Mouse (Mus musculus) heart, adult 11 months (tissue): ENCODE measurements around the gene Cd40lg.

Source experiments
- DNase-seq: peaks from one replicate; pipeline ENCODE4 v3.0.0; 2022

The Cd40lg gene

DNA sequence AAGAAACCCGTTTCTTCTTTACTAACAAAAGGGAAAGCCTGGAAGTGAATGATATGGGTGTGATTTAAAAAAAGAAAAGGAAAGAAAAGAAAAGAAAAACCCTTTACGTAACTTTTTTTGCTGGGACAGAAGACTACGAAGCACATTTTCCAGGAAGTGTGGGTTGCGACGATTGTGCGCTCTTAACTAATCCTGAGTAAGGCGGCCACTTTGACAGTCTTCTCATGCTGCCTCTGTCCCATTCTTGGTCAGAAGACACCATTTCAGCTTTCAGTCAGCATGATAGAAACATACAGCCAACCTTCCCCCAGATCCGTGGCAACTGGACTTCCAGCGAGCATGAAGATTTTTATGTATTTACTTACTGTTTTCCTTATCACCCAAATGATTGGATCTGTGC lies at the start of gene Cd40lg:
Gene Cd40lg (plus strand): TSS at position 268 of the 400 bp plus-strand sequence.
- DNase-seq = no peak

DNA sequence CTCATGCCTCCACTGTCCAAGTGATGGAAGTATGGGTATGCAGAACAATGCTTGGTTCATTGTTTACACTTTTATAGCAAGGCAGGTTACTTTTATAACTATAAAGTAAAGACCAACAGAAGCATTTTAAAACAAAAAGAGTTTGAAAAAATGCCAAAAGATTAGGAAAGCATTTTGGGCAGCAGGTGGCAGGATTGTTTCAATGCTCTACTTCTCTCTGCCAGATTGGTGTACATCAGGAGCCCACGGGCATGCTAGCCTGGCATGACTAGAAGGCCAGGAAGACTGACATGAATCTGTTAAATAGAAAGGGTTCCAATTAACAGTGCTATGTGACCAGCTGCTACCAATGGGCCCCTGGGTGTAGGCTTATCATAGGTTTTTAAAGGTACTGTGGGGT lies 45.4 kb upstream of the Cd40lg start:
- DNase-seq = no peak

DNA sequence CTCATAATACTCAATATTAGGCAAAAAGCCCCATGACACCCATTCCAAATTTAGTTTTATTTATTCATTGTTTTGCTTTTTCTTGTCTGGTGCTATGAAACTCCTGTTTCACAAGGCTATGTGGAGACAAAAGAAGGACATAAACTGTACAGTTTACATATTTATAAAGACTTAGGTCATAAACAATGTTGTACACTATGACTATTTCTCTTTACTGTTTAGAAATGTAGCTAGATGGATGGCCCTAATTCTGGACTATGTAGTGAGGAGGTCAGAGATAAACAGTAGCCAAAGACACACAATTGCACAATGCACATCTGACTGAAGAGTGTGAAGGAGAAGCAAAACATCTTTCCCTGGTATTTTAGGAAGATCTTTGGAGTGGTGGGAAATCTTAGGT lies 40.7 kb upstream of the Cd40lg start:
- DNase-seq = no peak

DNA sequence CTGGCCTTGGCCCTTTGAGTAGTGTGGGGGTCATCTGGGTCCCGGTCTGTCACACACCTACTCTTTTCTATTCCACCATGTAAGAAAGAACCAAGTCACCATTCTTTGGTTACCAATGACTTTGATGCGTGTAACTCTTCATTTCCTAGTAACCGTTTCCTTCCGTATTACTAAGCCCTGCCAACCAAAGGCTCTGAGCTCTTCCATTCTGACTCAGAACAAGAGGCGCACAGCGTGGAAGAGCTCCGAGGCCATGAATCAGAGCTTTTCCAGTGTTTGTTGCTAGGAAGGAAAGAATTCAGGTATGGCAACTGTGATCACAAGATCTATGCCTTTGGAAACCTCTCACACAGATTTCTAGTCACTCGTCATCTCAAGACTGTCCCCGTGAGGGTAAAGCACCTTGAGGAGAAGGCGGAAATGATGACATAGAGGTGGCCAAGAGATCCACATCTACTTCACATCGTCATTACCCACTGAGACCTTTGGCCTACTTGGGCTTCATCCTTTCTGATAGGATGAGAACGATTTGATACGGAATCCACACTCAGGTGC lies 34.6 kb upstream of the Cd40lg start:
- DNase-seq = no peak

DNA sequence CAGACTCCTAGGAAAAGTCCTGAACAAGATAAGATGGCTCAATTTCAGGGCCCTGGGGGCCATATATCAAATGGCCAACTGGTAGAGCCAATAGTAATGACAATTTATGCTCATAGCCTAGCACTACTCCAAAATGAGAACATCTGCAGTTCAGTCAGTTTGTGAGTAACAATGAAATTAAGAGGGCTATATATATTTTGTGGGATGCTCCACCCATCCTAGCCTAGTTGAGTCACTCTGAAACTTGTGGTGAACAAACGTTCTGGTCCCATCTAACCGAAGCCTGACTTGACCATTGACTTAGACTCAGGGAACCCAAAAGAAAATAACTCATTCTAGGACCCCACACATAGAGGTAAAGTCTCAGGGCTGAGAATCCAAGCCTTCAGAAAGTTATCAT lies 29.5 kb upstream of the Cd40lg start:
- no peak for DNase-seq

- no peak for DNase-seq
Measured at GRCm38 (mm10) chrX:57183359-57183758, 28.6 kb upstream of the Cd40lg start.

GRCm38 (mm10) chrX:57187301-57187700 lies 24.6 kb upstream of the Cd40lg start:
- DNase-seq = no peak

GRCm38 (mm10) chrX:57189335-57189734 lies 22.6 kb upstream of the Cd40lg start:
- DNase-seq = no peak

GRCm38 (mm10) chrX:57196319-57196718 lies 15.6 kb upstream of the Cd40lg start:
- DNase-seq = no peak

- DNase-seq = no peak
Measured at GRCm38 (mm10) chrX:57198036-57198435, 13.9 kb upstream of the Cd40lg start.

DNA sequence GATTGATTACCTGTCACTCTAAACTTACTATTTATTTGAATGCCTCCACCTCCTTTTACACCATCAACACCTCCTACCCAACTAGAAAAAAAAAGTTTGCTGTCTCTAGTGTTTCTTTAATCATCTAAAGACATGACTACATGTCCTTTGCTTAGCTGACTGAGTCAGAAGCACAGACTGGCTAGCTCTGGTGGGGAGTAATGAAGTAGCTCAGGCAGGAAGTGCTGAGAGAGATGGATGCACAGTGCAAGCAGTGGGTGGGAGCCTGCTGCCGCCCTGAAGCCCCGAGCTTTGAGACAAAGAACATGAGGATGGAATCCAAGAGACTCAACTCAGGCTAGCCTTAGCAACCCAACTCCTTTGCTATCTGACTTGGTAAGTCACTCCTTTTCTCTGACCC lies 11.5 kb upstream of the Cd40lg start:
- no peak for DNase-seq

DNA sequence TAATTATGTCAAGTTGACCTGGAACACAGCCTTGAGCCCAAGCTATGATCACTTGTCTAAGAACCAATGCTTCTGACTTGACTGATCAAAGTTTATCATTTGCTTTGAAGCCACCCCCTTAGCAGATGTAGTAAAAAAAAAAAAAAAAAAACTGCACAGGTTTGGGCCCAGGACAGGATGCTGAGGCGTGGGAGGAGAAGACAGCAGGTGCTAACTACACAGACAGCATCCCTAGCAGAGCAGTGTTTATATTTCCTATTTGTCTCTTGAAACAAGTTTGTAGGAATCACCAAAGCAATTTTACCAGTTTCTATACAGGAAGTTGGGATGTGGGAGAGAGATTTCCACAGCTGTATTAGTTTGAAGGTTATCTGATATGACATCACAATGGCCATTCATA lies 1.4 kb upstream of the Cd40lg start:
- no peak for DNase-seq

DNA sequence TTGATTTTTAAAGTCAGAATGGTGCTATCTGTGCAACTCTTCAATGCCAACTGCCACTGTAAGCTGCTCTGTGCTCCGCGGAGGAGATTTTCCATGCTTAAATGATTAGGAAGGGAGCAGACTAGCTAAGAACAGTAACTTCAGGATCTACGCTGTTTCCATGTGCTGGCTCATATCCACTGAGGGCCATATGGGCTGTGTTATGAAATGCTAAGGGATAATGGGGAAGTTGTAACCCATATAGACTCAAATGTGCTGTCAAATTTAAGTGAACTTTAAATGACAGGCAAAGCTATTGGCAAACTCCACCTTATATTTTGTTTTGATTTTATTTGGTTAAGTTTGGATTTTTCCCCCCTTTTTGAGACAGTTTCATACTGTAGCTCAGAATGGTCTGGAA lies 919 bp downstream of the Cd40lg start:
- no peak for DNase-seq

GRCm38 (mm10) chrX:57215495-57215894 lies 3.6 kb downstream of the Cd40lg start:
- no peak for DNase-seq

GRCm38 (mm10) chrX:57216271-57216670 lies 4.3 kb downstream of the Cd40lg start:
- DNase-seq = no peak

GRCm38 (mm10) chrX:57219563-57219962 lies 7.6 kb downstream of the Cd40lg start:
- no peak for DNase-seq

- DNase-seq = no peak
Measured at GRCm38 (mm10) chrX:57221881-57222280, 9.9 kb downstream of the Cd40lg start.

DNA sequence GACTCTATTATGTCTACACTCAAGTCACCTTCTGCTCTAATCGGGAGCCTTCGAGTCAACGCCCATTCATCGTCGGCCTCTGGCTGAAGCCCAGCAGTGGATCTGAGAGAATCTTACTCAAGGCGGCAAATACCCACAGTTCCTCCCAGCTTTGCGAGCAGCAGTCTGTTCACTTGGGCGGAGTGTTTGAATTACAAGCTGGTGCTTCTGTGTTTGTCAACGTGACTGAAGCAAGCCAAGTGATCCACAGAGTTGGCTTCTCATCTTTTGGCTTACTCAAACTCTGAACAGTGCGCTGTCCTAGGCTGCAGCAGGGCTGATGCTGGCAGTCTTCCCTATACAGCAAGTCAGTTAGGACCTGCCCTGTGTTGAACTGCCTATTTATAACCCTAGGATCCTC lies 11.4 kb downstream of the Cd40lg start:
- DNase-seq = peak; percentile 89

DNA sequence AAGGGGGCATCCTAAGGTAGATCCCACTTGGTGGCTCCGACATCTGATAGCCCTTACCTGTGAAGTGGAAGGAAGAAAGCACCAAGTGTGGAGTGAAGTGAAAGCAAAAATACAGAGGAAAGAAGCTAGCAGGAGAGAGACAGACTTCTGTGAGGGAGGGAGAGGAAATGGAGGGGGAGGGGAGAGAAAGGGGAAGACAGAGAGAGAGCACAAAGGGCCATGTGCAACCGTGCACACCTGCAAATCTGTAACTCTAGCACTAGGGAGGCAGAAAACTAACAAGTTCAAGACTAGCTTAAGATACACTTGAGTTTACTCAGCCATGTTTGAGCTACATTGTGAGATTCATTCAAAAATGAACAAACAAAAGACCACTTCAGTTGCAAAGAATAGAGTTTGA lies 16.2 kb downstream of the Cd40lg start:
- DNase-seq = no peak

- no peak for DNase-seq
Measured at GRCm38 (mm10) chrX:57233596-57233995, 21.7 kb downstream of the Cd40lg start.

GRCm38 (mm10) chrX:57235982-57236381 lies 24.0 kb downstream of the Cd40lg start:
- no peak for DNase-seq

DNA sequence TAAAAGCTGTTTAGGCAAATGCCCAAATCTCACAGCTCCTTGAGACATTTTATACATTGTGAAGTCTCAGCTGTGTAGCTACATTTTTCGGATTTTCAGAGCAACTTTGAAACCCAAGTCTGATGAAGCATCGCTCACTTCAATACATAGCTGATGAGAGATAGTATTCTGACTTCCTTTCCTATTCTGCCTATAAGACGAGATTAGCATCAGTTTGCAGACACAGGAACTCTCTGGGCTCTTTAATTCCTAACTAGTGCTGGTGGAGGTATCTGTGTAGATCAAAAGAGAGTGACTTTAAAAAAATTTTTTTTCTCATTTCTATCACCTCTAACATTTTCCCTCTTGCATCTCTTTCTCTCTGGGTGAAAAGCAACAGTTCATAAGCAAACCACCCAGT lies 26.6 kb downstream of the Cd40lg start:
- no peak for DNase-seq

GRCm38 (mm10) chrX:57253329-57254055 lies 41.5 kb downstream of the Cd40lg start:
- DNase-seq = no peak

- DNase-seq = no peak
Measured at GRCm38 (mm10) chrX:57260744-57261143, 48.8 kb downstream of the Cd40lg start.

GRCm38 (mm10) chrX:57263515-57263914 lies 51.6 kb downstream of the Cd40lg start:
- no peak for DNase-seq
